Mouse (Mus musculus): ENCODE data around the gene Hcls1. TPM values are rescaled to one million over a fixed set of nuclear protein-coding genes. Genes with fewer than 3 reads are reported as not detected.

Gene Hcls1
- polyA plus RNA-seq, 1 experiment, result 3.3 TPM

DNA sequence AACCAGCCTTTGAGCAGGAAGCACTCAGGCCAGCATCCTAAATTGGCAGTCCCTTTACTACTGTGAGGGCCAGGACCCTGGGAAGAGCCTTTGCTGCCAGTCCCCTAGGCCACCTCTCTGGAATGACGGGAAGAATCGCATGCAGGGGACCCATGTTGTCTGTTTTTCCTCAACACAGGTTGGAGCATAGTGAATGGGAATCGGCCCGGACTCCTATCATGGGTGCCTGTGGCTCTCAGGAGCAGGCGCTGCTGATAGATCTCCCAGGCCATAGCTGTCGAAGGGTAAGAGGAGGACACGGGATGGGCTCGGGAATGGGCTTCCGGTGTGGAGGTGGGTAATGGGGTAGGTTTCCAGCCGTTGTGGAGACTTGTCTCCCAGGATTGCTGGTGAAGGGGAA lies 3.4 kb upstream of the Hcls1 start:
- TF ChIP-seq CTCF (IDR thresholded peaks at IDR 0.05; ENCODE audit: borderline replicate concordance, insufficient read depth, low read depth, low read length), result no peak
- TF ChIP-seq POLR2A (IDR thresholded peaks at IDR 0.05; ENCODE audit: borderline replicate concordance, insufficient read depth, low read length), result no peak
- H3K27ac ChIP-seq (ENCODE audit: insufficient read depth, low read length), result no peak overlapping the region
- no peaks in the 10 kb centered on the region for H3K4me1 ChIP-seq (ENCODE audit: control insufficient read depth, insufficient read depth, low read length)
- H3K4me3 ChIP-seq (replicated peaks; ENCODE audit: insufficient read depth, low read depth, low read length), result no peak overlapping the region
- no peaks in the 10 kb centered on the region for H3K27me3 ChIP-seq (ENCODE audit: control insufficient read depth, insufficient read depth, low read length)
- DNase-seq, result no peak
- 92% methylated on average over 10 of the region's 10 CpGs for WGBS

- no peaks in the 10 kb centered on the region for H3K4me1 ChIP-seq (ENCODE audit: control insufficient read depth, insufficient read depth, low read length)
- H3K27me3 ChIP-seq (ENCODE audit: control insufficient read depth, insufficient read depth, low read length), result no peaks in the 10 kb centered on the region
- no peak overlapping the region for H3K4me3 ChIP-seq (replicated peaks; ENCODE audit: insufficient read depth, low read depth, low read length)
- TF ChIP-seq POLR2A (IDR thresholded peaks at IDR 0.05; ENCODE audit: borderline replicate concordance, insufficient read depth, low read length) (no peak), CTCF (IDR thresholded peaks at IDR 0.05; ENCODE audit: borderline replicate concordance, insufficient read depth, low read depth, low read length) (no peak)
- H3K27ac ChIP-seq (ENCODE audit: insufficient read depth, low read length), result no peak overlapping the region
- DNase-seq, result no peak
- WGBS, result 92% methylated on average over 3 of the region's 3 CpGs
Measured at GRCm38 (mm10) chr16:36931976-36932375, 2.8 kb upstream of the Hcls1 start.

GRCm38 (mm10) chr16:36932546-36932945 lies 2.2 kb upstream of the Hcls1 start:
- WGBS, result 93% methylated on average over 6 of the region's 6 CpGs
- DNase-seq, result no peak
- Histone ChIP-seq H3K27ac (ENCODE audit: insufficient read depth, low read length) (no peak overlapping the region), H3K4me1 (ENCODE audit: control insufficient read depth, insufficient read depth, low read length) (no peaks in the 10 kb centered on the region), H3K27me3 (ENCODE audit: control insufficient read depth, insufficient read depth, low read length) (no peaks in the 10 kb centered on the region), H3K4me3 (replicated peaks; ENCODE audit: insufficient read depth, low read depth, low read length) (no peak overlapping the region)
- no peak for TF ChIP-seq CTCF (IDR thresholded peaks at IDR 0.05; ENCODE audit: borderline replicate concordance, insufficient read depth, low read depth, low read length)
- TF ChIP-seq POLR2A (IDR thresholded peaks at IDR 0.05; ENCODE audit: borderline replicate concordance, insufficient read depth, low read length), result no peak

- Histone ChIP-seq H3K27me3 (ENCODE audit: control insufficient read depth, insufficient read depth, low read length) (no peaks in the 10 kb centered on the region), H3K4me1 (ENCODE audit: control insufficient read depth, insufficient read depth, low read length) (no peaks in the 10 kb centered on the region), H3K27ac (ENCODE audit: insufficient read depth, low read length) (no peak overlapping the region), H3K4me3 (replicated peaks; ENCODE audit: insufficient read depth, low read depth, low read length) (no peak overlapping the region)
- 78% methylated on average over 6 of the region's 6 CpGs for WGBS
- TF ChIP-seq CTCF (IDR thresholded peaks at IDR 0.05; ENCODE audit: borderline replicate concordance, insufficient read depth, low read depth, low read length) (no peak), POLR2A (IDR thresholded peaks at IDR 0.05; ENCODE audit: borderline replicate concordance, insufficient read depth, low read length) (no peak)
- no peak for DNase-seq
Measured at GRCm38 (mm10) chr16:36934131-36934840, 497 bp upstream of the Hcls1 start.

DNA sequence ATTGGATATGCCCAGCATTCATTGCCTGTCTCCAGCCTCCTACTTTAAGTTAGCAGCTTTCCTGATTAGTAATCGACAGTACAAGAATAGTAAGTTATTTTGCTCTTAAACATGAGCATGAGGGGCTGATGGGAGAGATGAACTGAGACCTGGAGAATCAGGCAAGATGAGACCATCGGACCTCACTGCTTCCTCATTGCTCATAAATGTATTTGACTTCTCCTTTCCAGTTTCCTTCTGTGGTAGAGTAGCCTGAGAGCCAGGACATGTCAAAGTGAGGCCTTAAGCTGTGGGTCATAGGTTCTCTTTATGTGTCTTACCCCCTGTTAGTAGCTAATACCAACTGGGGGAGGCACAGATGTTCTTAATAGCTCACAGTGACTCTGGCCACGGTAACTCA lies 1.0 kb downstream of the Hcls1 start:
- DNase-seq, result no peak
- 83% methylated on average over 3 of the region's 3 CpGs for WGBS
- TF ChIP-seq POLR2A (IDR thresholded peaks at IDR 0.05; ENCODE audit: borderline replicate concordance, insufficient read depth, low read length), result no peak
- TF ChIP-seq CTCF (IDR thresholded peaks at IDR 0.05; ENCODE audit: borderline replicate concordance, insufficient read depth, low read depth, low read length), result no peak
- Histone ChIP-seq H3K27ac (ENCODE audit: insufficient read depth, low read length) (no peak overlapping the region), H3K27me3 (ENCODE audit: control insufficient read depth, insufficient read depth, low read length) (no peaks in the 10 kb centered on the region), H3K4me1 (ENCODE audit: control insufficient read depth, insufficient read depth, low read length) (no peaks in the 10 kb centered on the region), H3K4me3 (replicated peaks; ENCODE audit: insufficient read depth, low read depth, low read length) (no peak overlapping the region)

DNA sequence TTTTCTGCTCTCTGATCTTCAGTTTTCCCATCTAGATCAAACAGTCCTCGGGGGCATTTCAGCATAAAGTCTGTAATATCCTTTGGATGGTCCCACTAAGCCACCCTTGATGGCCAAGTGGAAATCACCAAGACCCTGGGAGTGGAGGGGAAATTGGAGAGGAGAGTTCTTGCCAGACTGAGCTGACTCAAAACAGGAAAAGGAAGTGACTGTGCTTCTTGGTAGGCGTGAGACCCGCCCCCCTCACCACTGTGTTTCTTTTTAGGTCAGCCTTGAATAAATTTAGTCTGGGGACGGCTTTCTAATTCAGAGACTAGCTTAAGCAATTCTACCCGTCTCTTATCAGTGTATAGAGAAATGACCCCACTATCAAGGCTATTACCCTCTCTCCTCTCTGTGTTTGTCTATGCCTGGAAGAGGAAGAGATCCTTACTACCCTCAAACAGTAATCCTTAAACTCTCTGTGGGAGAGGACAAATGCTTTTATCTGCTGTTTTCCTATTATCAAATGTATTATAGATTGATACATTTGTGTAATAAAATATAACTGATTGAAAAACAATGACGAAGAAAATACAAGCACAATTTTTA lies 6.4 kb downstream of the Hcls1 start:
- no peak overlapping the region for H3K27ac ChIP-seq (ENCODE audit: insufficient read depth, low read length)
- H3K4me1 ChIP-seq (ENCODE audit: control insufficient read depth, insufficient read depth, low read length), result no peaks in the 10 kb centered on the region
- WGBS, result 88% methylated on average over 6 of the region's 6 CpGs
- DNase-seq, result no peak
- no peaks in the 10 kb centered on the region for H3K27me3 ChIP-seq (ENCODE audit: control insufficient read depth, insufficient read depth, low read length)
- no peak for TF ChIP-seq POLR2A (IDR thresholded peaks at IDR 0.05; ENCODE audit: borderline replicate concordance, insufficient read depth, low read length)
- TF ChIP-seq CTCF (IDR thresholded peaks at IDR 0.05; ENCODE audit: borderline replicate concordance, insufficient read depth, low read depth, low read length), result no peak
- H3K4me3 ChIP-seq (replicated peaks; ENCODE audit: insufficient read depth, low read depth, low read length), result no peak overlapping the region

DNA sequence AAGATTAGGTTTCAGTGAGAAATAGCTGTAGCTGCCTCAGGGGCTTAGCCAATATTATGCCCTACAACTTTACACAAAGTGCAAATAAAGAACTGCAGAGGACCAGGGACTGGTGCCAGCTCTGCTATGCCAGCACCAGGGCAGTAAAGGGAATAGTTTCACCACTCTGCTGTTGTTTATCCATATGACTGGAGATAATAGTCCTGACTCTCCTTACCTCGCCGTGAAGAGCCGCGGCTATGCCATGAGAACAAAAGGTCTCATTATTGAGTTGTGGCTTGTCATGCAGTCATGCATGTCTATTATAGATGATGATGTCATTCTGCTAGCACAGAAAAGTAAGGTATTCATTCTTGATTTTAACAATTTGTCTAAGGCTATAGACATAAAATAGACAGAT lies 7.1 kb downstream of the Hcls1 start:
- no peak for DNase-seq
- TF ChIP-seq POLR2A (IDR thresholded peaks at IDR 0.05; ENCODE audit: borderline replicate concordance, insufficient read depth, low read length) (no peak), CTCF (IDR thresholded peaks at IDR 0.05; ENCODE audit: borderline replicate concordance, insufficient read depth, low read depth, low read length) (no peak)
- 42% methylated on average over 4 of the region's 4 CpGs for WGBS
- no peaks in the 10 kb centered on the region for H3K4me1 ChIP-seq (ENCODE audit: control insufficient read depth, insufficient read depth, low read length)
- H3K4me3 ChIP-seq (replicated peaks; ENCODE audit: insufficient read depth, low read depth, low read length), result no peak overlapping the region
- no peak overlapping the region for H3K27ac ChIP-seq (ENCODE audit: insufficient read depth, low read length)
- no peaks in the 10 kb centered on the region for H3K27me3 ChIP-seq (ENCODE audit: control insufficient read depth, insufficient read depth, low read length)

GRCm38 (mm10) chr16:36943591-36943990 lies 8.8 kb downstream of the Hcls1 start:
- H3K27me3 ChIP-seq (ENCODE audit: control insufficient read depth, insufficient read depth, low read length), result no peaks in the 10 kb centered on the region
- 94% methylated on average over 3 of the region's 3 CpGs for WGBS

More at GRCm38 (mm10) chr16:36943591-36943990, 8.8 kb downstream of the Hcls1 start:
- TF ChIP-seq CTCF (IDR thresholded peaks at IDR 0.05; ENCODE audit: borderline replicate concordance, insufficient read depth, low read depth, low read length), result no peak
- no peak for TF ChIP-seq POLR2A (IDR thresholded peaks at IDR 0.05; ENCODE audit: borderline replicate concordance, insufficient read depth, low read length)
- Histone ChIP-seq H3K27ac (ENCODE audit: insufficient read depth, low read length) (no peak overlapping the region), H3K4me3 (replicated peaks; ENCODE audit: insufficient read depth, low read depth, low read length) (no peak overlapping the region), H3K4me1 (ENCODE audit: control insufficient read depth, insufficient read depth, low read length) (no peaks in the 10 kb centered on the region)
- no peak for DNase-seq
